Comparison of ENCODE assay signal across 8 mouse cellular contexts in genomic region chr16:18777101-18778080, GRCm38 (mm10). TPM values are rescaled to one million over a fixed set of nuclear protein-coding genes. Genes with fewer than 3 reads are reported as not detected.
A peak's percentile ranks its signal among the peaks of the same experiment; 100 is the strongest.
DNase-seq lines count a peak whose midpoint lies in the region; ATAC-seq and TF ChIP-seq lines count a peak whose summit lies in the region.

No protein-coding gene starts in this region.

- H3K27ac ChIP-seq in heart, embryonic 14.5 days (replicated peaks in 1 of 2; ENCODE audit: control insufficient read depth in 1 of 2, insufficient read depth in 1 of 2, low read depth in 2 of 2, low read length in 2 of 2): 0 out of 4 replicates have a peak overlapping the region, but pooled peaks of 1 of the 2 experiments have one; percentile 14
- no peak overlapping the region for H3K27ac ChIP-seq in limb, embryonic 14.5 days (replicated peaks; ENCODE audit: low read depth, low read length)
- no peak overlapping the region for H3K27ac ChIP-seq in neural tube, embryonic 12.5 days

- H3K4me1 ChIP-seq in heart, embryonic 14.5 days (ENCODE audit: control insufficient read depth in 2 of 2, insufficient read depth in 2 of 2, low read length in 2 of 2): peaks cover 0 to 14% of the 10 kb centered on the region in 2 experiments; a peak in 3 of 4 replicates
- H3K4me1 ChIP-seq in limb, embryonic 14.5 days (ENCODE audit: control insufficient read depth, insufficient read depth, low read length): peaks cover 9% of the 10 kb centered on the region
- peaks cover 13% of the 10 kb centered on the region for H3K4me1 ChIP-seq in neural tube, embryonic 12.5 days

- peak overlapping the region; percentile 71 for H3K9ac ChIP-seq in heart, embryonic 14.5 days (ENCODE audit: low read length)
- peak overlapping the region; percentile 48 for H3K9ac ChIP-seq in limb, embryonic 14.5 days (ENCODE audit: low read depth, low read length, severe bottlenecking)
- H3K9ac ChIP-seq in neural tube, embryonic 12.5 days: peak overlapping the region; percentile 47

- 4% methylated on average over 79 of the region's 80 CpGs for WGBS in heart, embryonic 14.5 days
- WGBS in limb, embryonic 14.5 days: 3% methylated on average over 75 of the region's 80 CpGs
- WGBS in neural tube, embryonic 12.5 days: 3% methylated on average over 80 of the region's 80 CpGs

- ATAC-seq in heart, embryonic 14.5 days (ENCODE audit: insufficient number of reproducible peaks, insufficient read depth, low FRiP score, low read depth): no peak
- peak; percentile 6; the same call in 1 of the 2 replicates for ATAC-seq in limb, embryonic 14.5 days (ENCODE audit: low FRiP score, low read depth)
- ATAC-seq in neural tube, embryonic 12.5 days (ENCODE audit: low FRiP score, low read depth): peak; percentile 27

- peak overlapping the region; percentile 86 for H3K4me2 ChIP-seq in heart, embryonic 14.5 days (ENCODE audit: low read length)
- H3K4me2 ChIP-seq in limb, embryonic 14.5 days (replicated peaks; ENCODE audit: low read depth, low read length, severe bottlenecking): peak overlapping the region; percentile 68
- H3K4me2 ChIP-seq in neural tube, embryonic 12.5 days (replicated peaks): peak overlapping the region; percentile 65

- peak overlapping the region; percentile 43 to 51 for H3K4me3 ChIP-seq in heart, embryonic 14.5 days (ENCODE audit: control insufficient read depth in 1 of 2, insufficient read depth in 1 of 2, low read depth in 1 of 2, low read length in 2 of 2)
- peak overlapping the region; percentile 42 for H3K4me3 ChIP-seq in limb, embryonic 14.5 days (replicated peaks; ENCODE audit: low read length)
- H3K4me3 ChIP-seq in neural tube, embryonic 12.5 days: peak overlapping the region; percentile 40

- no peaks in the 10 kb centered on the region for H3K9me3 ChIP-seq in heart, embryonic 14.5 days (ENCODE audit: control insufficient read depth, low read length)
- no peaks in the 10 kb centered on the region for H3K9me3 ChIP-seq in limb, embryonic 14.5 days (ENCODE audit: control insufficient read depth, low read length)
- H3K9me3 ChIP-seq in neural tube, embryonic 12.5 days: no peaks in the 10 kb centered on the region

- peaks cover 14% of the 10 kb centered on the region; the same call in 1 of the 2 replicates for H3K36me3 ChIP-seq in heart, embryonic 14.5 days (ENCODE audit: control insufficient read depth, insufficient read depth, low read length)
- peaks cover 8% of the 10 kb centered on the region for H3K36me3 ChIP-seq in limb, embryonic 14.5 days (ENCODE audit: control insufficient read depth, insufficient read depth, low read length)
- peaks cover 6% of the 10 kb centered on the region; the same call in 1 of the 2 replicates for H3K36me3 ChIP-seq in neural tube, embryonic 12.5 days

- DNase-seq in cerebellum, postnatal 10 days: peak; percentile 30 to 33
- no peak for DNase-seq in cerebellum, adult 9-11 months
- DNase-seq in adrenal gland, postnatal 36 days: peak; percentile 31 to 46
- peak; percentile 2 for DNase-seq in limb, embryonic 14.5 days (ENCODE audit: low spot score)
- no peak for DNase-seq in urinary bladder, postnatal 25 days (ENCODE audit: low spot score)
- DNase-seq in layer of hippocampus, adult 11-12 months (ENCODE audit: low spot score): no peak

- TF ChIP-seq POLR2A in limb, embryonic 14.5 days (IDR thresholded peaks at IDR 0.05; ENCODE audit: borderline replicate concordance, extremely low read depth, insufficient read depth, insufficient read length): no peak

- H3K27me3 ChIP-seq in heart, embryonic 14.5 days (ENCODE audit: control insufficient read depth, insufficient read depth, low read length): peaks cover 40% of the 10 kb centered on the region
- peaks cover 40% of the 10 kb centered on the region for H3K27me3 ChIP-seq in limb, embryonic 14.5 days (ENCODE audit: control insufficient read depth, insufficient read depth, low read length)
- peaks cover 44% of the 10 kb centered on the region for H3K27me3 ChIP-seq in neural tube, embryonic 12.5 days (replicated peaks)

RNA-seq across cellular contexts. Expression of gene Cldn5, which starts 0.7 kb away (rescaled TPM):
- 10 to 100 TPM; 15.4 to 15.8 TPM for total RNA-seq in adrenal gland, postnatal 36 days (2021)
- 19.5 and 22.7 TPM in 2 replicates for polyA plus RNA-seq in heart, embryonic 14.5 days (2014; fragmentation: Nextera tagmentation; extraction: Ambion mirVana)
- polyA plus RNA-seq in limb, embryonic 14.5 days (2012; rRNA removed): 33.6 and 37.4 TPM in 2 replicates
- polyA plus RNA-seq in limb, embryonic 14.5 days (2014; fragmentation: Nextera tagmentation; extraction: Ambion mirVana): 26.1 and 29.9 TPM in 2 replicates
- 54.4 and 57.5 TPM in 2 replicates for polyA plus RNA-seq in neural tube, embryonic 12.5 days (2016; fragmentation: Nextera tagmentation; extraction: Ambion mirVana)

RNA-seq across cellular contexts. Expression of gene Ufd1, which starts 34.2 kb away (rescaled TPM):
- total RNA-seq in adrenal gland, postnatal 36 days (2021): 100 to 1,000 TPM; 105 to 111 TPM
- polyA plus RNA-seq in heart, embryonic 14.5 days (2014; fragmentation: Nextera tagmentation; extraction: Ambion mirVana): 65.8 and 70.3 TPM in 2 replicates
- 67.0 and 72.1 TPM in 2 replicates for polyA plus RNA-seq in limb, embryonic 14.5 days (2012; rRNA removed)
- polyA plus RNA-seq in limb, embryonic 14.5 days (2014; fragmentation: Nextera tagmentation; extraction: Ambion mirVana): 63.9 and 69.9 TPM in 2 replicates
- polyA plus RNA-seq in neural tube, embryonic 12.5 days (2016; fragmentation: Nextera tagmentation; extraction: Ambion mirVana): 107 and 111 TPM in 2 replicates

RNA-seq across cellular contexts. Expression of gene Cdc45, which starts 34.4 kb away (rescaled TPM):
- 10 to 100 TPM in 1 of 2 experiments, 1 to 10 TPM in 1; 7.0 to 11.3 TPM for total RNA-seq in adrenal gland, postnatal 36 days (2021)
- polyA plus RNA-seq in heart, embryonic 14.5 days (2014; fragmentation: Nextera tagmentation; extraction: Ambion mirVana): 34.1 and 35.7 TPM in 2 replicates
- polyA plus RNA-seq in limb, embryonic 14.5 days (2012; rRNA removed): 52.5 and 53.2 TPM in 2 replicates
- 36.8 and 39.8 TPM in 2 replicates for polyA plus RNA-seq in limb, embryonic 14.5 days (2014; fragmentation: Nextera tagmentation; extraction: Ambion mirVana)
- polyA plus RNA-seq in neural tube, embryonic 12.5 days (2016; fragmentation: Nextera tagmentation; extraction: Ambion mirVana): 29.8 and 31.4 TPM in 2 replicates

RNA-seq across cellular contexts. Expression of gene 2510002D24Rik, which starts 59.0 kb away (rescaled TPM):
- 10 to 100 TPM; 12.6 to 22.3 TPM for total RNA-seq in adrenal gland, postnatal 36 days (2021)
- 37.3 and 40.5 TPM in 2 replicates for polyA plus RNA-seq in heart, embryonic 14.5 days (2014; fragmentation: Nextera tagmentation; extraction: Ambion mirVana)
- 49.5 and 55.3 TPM in 2 replicates for polyA plus RNA-seq in limb, embryonic 14.5 days (2012; rRNA removed)
- polyA plus RNA-seq in limb, embryonic 14.5 days (2014; fragmentation: Nextera tagmentation; extraction: Ambion mirVana): 24.4 and 28.2 TPM in 2 replicates
- polyA plus RNA-seq in neural tube, embryonic 12.5 days (2016; fragmentation: Nextera tagmentation; extraction: Ambion mirVana): 25.5 and 27.0 TPM in 2 replicates

RNA-seq across cellular contexts. Expression of gene Gm28539, which starts 59.0 kb away (rescaled TPM):
- 1 to 10 TPM; 3.3 to 3.7 TPM for total RNA-seq in adrenal gland, postnatal 36 days (2021)
- not detected in 2 replicates for polyA plus RNA-seq in heart, embryonic 14.5 days (2014; fragmentation: Nextera tagmentation; extraction: Ambion mirVana)
- 4.9 TPM in 1 of 2 replicates, not detected in the other for polyA plus RNA-seq in limb, embryonic 14.5 days (2012; rRNA removed)
- not detected in 2 replicates for polyA plus RNA-seq in limb, embryonic 14.5 days (2014; fragmentation: Nextera tagmentation; extraction: Ambion mirVana)
- 0.23 TPM in 1 of 2 replicates, not detected in the other for polyA plus RNA-seq in neural tube, embryonic 12.5 days (2016; fragmentation: Nextera tagmentation; extraction: Ambion mirVana)

Comparison
In these comparisons a context has a peak if more than half of its experiments do, and no peak if none do; other contexts are left out.
1. DNase-seq: peak in cerebellum, postnatal 10 days (2 of 2), adrenal gland, postnatal 36 days (2 of 2) and limb, embryonic 14.5 days (single experiment); none in cerebellum, adult 9-11 months (single experiment), urinary bladder, postnatal 25 days (single experiment) and layer of hippocampus, adult 11-12 months (single experiment).
2. Peak in every context shown above with its lines, with median percentiles within 50 percentile points of each other: H3K4me2 ChIP-seq, H3K4me3 ChIP-seq and H3K9ac ChIP-seq.